Mouse (Mus musculus): ENCODE results near the gene Snap23. TPM values are rescaled to one million over a fixed set of nuclear protein-coding genes. Genes with fewer than 3 reads are reported as not detected.

Snap23 gene
- polyA plus RNA-seq, 1 experiment = 19.3 TPM

DNA sequence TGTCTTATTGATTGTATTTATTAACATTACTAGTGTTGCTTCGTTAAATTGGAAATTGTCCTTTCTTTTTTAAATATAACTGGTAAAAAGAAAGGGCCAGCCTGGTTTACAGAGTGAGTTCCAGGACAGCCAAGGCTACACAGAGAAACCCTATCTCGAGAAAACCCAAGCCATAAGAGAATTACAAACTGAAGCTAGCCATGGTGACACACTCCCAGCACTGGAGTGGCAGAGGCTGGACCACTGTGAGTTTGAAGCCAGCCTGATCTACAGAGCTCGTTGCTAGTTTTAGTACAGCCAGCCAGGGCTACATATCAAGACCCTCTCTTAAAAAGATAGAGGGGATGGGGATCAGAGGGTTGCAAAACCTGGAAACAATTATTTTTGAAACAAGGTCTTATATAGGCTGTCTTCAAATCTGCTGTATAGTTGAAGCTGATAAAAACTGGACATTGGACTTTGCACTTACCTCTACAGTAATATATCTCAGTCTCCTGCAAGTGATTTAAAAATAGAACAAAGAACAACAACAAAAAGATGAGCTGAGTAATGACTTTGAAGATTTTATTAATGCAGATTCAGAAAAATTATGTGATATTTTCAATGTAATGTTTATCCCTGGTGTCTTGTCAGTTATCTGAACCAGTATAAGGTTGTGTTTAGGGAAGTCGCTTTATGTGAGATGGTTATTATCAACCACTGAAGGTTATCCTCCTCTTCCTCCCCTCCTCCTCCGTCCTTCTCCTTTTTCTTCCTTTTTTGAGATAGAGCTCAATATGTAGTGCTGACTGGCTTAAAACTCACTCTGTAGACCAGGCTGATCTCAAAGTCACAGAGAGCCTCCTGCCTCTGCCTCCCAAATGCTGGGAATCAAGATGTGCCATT lies 49.0 kb downstream of the Snap23 start:
- Histone ChIP-seq H3K4me3 (ENCODE audit: insufficient read depth, low read length) (no peak overlapping the region), H3K27ac (ENCODE audit: insufficient read depth, low read length) (no peak overlapping the region)

DNA sequence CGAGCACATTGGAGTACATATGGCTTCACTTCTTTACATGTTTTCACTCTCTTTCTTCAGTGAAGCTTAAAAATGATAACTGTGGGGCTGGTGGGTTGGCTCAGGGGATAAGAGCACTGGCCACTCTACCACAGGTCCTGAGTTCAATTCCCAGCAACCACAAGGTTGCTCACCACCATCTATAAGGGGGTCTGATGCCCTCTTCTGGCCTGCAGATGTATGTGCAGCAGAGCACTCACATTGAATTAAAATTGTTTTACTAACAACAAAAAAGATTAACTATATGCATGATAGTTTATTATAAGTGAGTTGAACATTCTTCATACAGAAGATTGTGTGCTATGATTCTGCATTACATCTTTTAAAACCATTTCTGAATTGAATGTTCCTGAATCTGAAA lies 52.1 kb downstream of the Snap23 start:
- TF ChIP-seq POLR2A (IDR thresholded peaks at IDR 0.05; ENCODE audit: extremely low read depth, insufficient read depth, low read length) (no peak), CTCF (IDR thresholded peaks at IDR 0.05; ENCODE audit: extremely low read depth, insufficient read depth, low read length) (0 out of 2 replicates have a peak, but pooled peaks have one; percentile 16)
- Histone ChIP-seq H3K4me1 (ENCODE audit: control insufficient read depth, insufficient read depth, low read length) (no peaks in the 10 kb centered on the region), H3K4me3 (ENCODE audit: insufficient read depth, low read length) (no peak overlapping the region), H3K27ac (ENCODE audit: insufficient read depth, low read length) (no peak overlapping the region)

More for the DNA sequence above, 49.0 kb downstream of the Snap23 start:
- no peaks in the 10 kb centered on the region for H3K4me1 ChIP-seq (ENCODE audit: control insufficient read depth, insufficient read depth, low read length)
- TF ChIP-seq CTCF (IDR thresholded peaks at IDR 0.05; ENCODE audit: extremely low read depth, insufficient read depth, low read length) = no peak
- TF ChIP-seq POLR2A (IDR thresholded peaks at IDR 0.05; ENCODE audit: extremely low read depth, insufficient read depth, low read length) = no peak

DNA sequence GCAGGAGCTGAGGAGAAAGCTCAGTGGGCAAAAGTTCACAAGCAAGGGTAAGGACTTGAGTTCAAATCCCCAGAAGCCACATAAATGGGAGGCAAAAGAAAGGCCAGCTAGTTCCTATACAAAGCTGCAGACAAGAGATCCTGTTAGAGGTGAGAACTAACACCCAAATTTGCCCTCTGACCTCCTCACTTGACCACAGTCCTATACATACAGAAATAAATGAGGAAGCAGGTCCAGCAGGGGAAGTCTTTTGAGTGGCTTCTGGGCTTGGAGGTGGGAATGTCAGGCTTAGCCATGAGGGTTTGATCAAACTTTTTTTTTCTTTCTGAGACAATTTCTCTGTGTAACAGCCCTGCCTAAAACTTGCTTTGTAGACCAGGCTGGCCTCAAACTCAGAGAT lies 55.4 kb downstream of the Snap23 start:
- Histone ChIP-seq H3K27ac (ENCODE audit: insufficient read depth, low read length) (no peak overlapping the region), H3K4me1 (ENCODE audit: control insufficient read depth, insufficient read depth, low read length) (no peaks in the 10 kb centered on the region), H3K4me3 (ENCODE audit: insufficient read depth, low read length) (no peak overlapping the region)
- TF ChIP-seq CTCF (IDR thresholded peaks at IDR 0.05; ENCODE audit: extremely low read depth, insufficient read depth, low read length) (no peak), POLR2A (IDR thresholded peaks at IDR 0.05; ENCODE audit: extremely low read depth, insufficient read depth, low read length) (no peak)

DNA sequence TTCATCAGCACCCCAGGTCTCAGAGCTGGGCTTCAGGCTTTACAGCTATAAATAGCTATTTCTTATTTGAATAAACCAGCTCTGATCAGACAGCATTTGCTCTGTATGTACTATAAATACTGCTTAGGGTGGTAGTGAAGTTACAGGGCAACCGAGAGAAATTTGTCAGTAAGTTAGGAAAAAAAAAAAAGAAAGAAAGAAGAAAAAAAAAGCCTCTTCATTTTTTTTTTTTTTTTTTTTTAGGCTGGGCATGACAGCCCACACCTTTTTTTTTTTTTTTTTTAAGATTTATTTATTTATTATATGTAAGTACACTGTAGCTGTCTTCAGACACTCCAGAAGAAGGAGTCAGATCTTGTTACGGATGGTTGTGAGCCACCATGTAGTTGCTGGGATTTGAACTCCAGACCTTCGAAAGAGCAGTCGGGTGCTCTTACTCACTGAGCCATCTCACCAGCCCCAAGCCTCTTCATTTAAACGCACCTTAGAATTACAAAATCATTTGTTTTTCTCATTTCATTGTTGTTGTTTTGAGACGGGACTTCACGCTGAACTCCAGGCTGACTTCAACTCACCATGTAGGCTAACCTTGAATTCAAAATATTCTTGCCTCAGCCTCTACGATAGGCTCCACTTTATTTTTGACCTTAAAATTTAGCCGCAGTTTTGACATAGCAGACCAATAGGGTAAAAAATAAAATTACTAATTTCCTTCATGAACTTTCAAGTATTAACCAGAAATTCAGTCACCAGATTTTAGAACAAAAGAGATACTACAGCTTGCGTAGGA lies 60.8 kb downstream of the Snap23 start:
- Histone ChIP-seq H3K4me1 (ENCODE audit: control insufficient read depth, insufficient read depth, low read length) (peaks cover 1% of the 10 kb centered on the region; the same call in 1 of the 2 replicates), H3K27ac (ENCODE audit: insufficient read depth, low read length) (no peak overlapping the region), H3K4me3 (ENCODE audit: insufficient read depth, low read length) (peak overlapping the region; percentile 44; the same call in 1 of the 2 replicates)
- TF ChIP-seq CTCF (IDR thresholded peaks at IDR 0.05; ENCODE audit: extremely low read depth, insufficient read depth, low read length) (no peak), POLR2A (IDR thresholded peaks at IDR 0.05; ENCODE audit: extremely low read depth, insufficient read depth, low read length) (no peak)

- peak; percentile 5; the same call in 1 of the 2 replicates for TF ChIP-seq CTCF (IDR thresholded peaks at IDR 0.05; ENCODE audit: extremely low read depth, insufficient read depth, low read length)
- TF ChIP-seq POLR2A (IDR thresholded peaks at IDR 0.05; ENCODE audit: extremely low read depth, insufficient read depth, low read length) = no peak
- Histone ChIP-seq H3K27ac (ENCODE audit: insufficient read depth, low read length) (no peak within 1 kb of the TSS), H3K4me1 (ENCODE audit: control insufficient read depth, insufficient read depth, low read length) (peaks cover 1% of the 10 kb centered on the region; the same call in 1 of the 2 replicates), H3K4me3 (ENCODE audit: insufficient read depth, low read length) (peak within 1 kb of the TSS; percentile 44)
These were observed 61.6 kb downstream of the Snap23 start, which contains the start of gene Stard9 for GRCm38 (mm10) chr2:120628886-120629735. TSS of gene Stard9 (plus strand) at chr2:120629121.

- H3K27ac ChIP-seq (ENCODE audit: insufficient read depth, low read length) = no peak overlapping the region
- H3K4me3 ChIP-seq (ENCODE audit: insufficient read depth, low read length) = no peak overlapping the region
- peaks cover 1% of the 10 kb centered on the region; the same call in 1 of the 2 replicates for H3K4me1 ChIP-seq (ENCODE audit: control insufficient read depth, insufficient read depth, low read length)
- TF ChIP-seq CTCF (IDR thresholded peaks at IDR 0.05; ENCODE audit: extremely low read depth, insufficient read depth, low read length) (no peak), POLR2A (IDR thresholded peaks at IDR 0.05; ENCODE audit: extremely low read depth, insufficient read depth, low read length) (no peak)
These were observed 62.8 kb downstream of the Snap23 start for GRCm38 (mm10) chr2:120630246-120630645.

- no peak overlapping the region for H3K4me3 ChIP-seq (ENCODE audit: insufficient read depth, low read length)
- no peak overlapping the region for H3K27ac ChIP-seq (ENCODE audit: insufficient read depth, low read length)
- H3K4me1 ChIP-seq (ENCODE audit: control insufficient read depth, insufficient read depth, low read length) = peaks cover 1% of the 10 kb centered on the region; the same call in 1 of the 2 replicates
- TF ChIP-seq CTCF (IDR thresholded peaks at IDR 0.05; ENCODE audit: extremely low read depth, insufficient read depth, low read length) (no peak), POLR2A (IDR thresholded peaks at IDR 0.05; ENCODE audit: extremely low read depth, insufficient read depth, low read length) (no peak)
These were observed 63.2 kb downstream of the Snap23 start for GRCm38 (mm10) chr2:120630655-120631054.

DNA sequence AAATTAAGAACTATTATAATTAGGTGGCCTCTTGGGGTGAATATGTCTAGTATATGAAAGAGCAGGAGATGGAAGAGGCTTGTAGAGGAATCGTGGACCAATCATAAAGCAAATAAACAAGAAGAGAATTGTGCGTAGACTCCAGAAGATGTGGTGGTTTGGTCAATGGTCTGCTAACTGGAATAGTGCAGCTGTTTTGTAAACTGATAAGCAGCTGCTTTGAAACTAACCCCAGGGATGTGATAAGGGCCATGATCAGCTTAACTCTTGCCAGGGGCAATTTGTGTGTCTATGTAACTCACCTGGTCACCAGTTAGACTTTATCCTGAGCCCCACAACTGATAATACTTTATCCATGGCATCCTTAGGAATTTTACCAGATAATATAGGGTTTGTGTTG lies 64.0 kb downstream of the Snap23 start:
- Histone ChIP-seq H3K27ac (ENCODE audit: insufficient read depth, low read length) (no peak overlapping the region), H3K4me1 (ENCODE audit: control insufficient read depth, insufficient read depth, low read length) (peaks cover 1% of the 10 kb centered on the region; the same call in 1 of the 2 replicates), H3K4me3 (ENCODE audit: insufficient read depth, low read length) (no peak overlapping the region)
- TF ChIP-seq CTCF (IDR thresholded peaks at IDR 0.05; ENCODE audit: extremely low read depth, insufficient read depth, low read length) (no peak), POLR2A (IDR thresholded peaks at IDR 0.05; ENCODE audit: extremely low read depth, insufficient read depth, low read length) (no peak)

All from cortical plate, adult 2 months (tissue).